Mouse (Mus musculus) stomach, embryonic 14.5 days (tissue): ENCODE results near the gene E330021D16Rik. TPM values are rescaled to one million over a fixed set of nuclear protein-coding genes. Genes with fewer than 3 reads are reported as not detected.
A peak's percentile ranks its signal among the peaks of the same experiment; 100 is the strongest.

Experiments
- ATAC-seq: fragments of 200-750 bp; cut with Nextera tagmentation; 2 replicates; pipeline ENCODE4 v1.8.0; 2017; ENCODE audit warnings: low read depth, moderate TSS enrichment; ENCODE audit not compliant: insufficient number of reproducible peaks, insufficient read depth, low FRiP score
- H3K27ac ChIP-seq: fragments of 300-500 bp; sonication (generic); 2 replicates; pipeline ENCODE4 v1.5.1; 2014; ENCODE audit warnings: mild to moderate bottlenecking, low read length, moderate library complexity, mixed read lengths
- H3K27me3 ChIP-seq: fragments of 300-500 bp; sonication (generic); 2 replicates; pipeline ENCODE4 v1.6.1; 2014; ENCODE audit warnings: low read length, control low read depth, mixed read lengths; ENCODE audit not compliant: control insufficient read depth, insufficient read depth
- H3K36me3 ChIP-seq: fragments of 300-500 bp; sonication (generic); 2 replicates; pipeline ENCODE4 v1.6.1; 2014; ENCODE audit warnings: mild to moderate bottlenecking, control low read depth, low read length, moderate library complexity, mixed read lengths; ENCODE audit not compliant: control insufficient read depth, insufficient read depth
- H3K4me1 ChIP-seq: fragments of 300-500 bp; sonication (generic); 2 replicates; pipeline ENCODE4 v1.6.1; 2014; ENCODE audit warnings: low read length, control low read depth, mixed read lengths; ENCODE audit not compliant: control insufficient read depth, insufficient read depth
- H3K4me2 ChIP-seq: fragments of 300-500 bp; sonication (generic); replicated peaks from 2 replicates; pipeline ENCODE4 v1.6.1; 2014; ENCODE audit warnings: low read depth, low read length, control low read depth
- H3K4me3 ChIP-seq: fragments of 300-500 bp; sonication (generic); 2 replicates; pipeline ENCODE4 v1.5.1; 2014; ENCODE audit warnings: low read depth, low read length, control low read depth
- H3K9ac ChIP-seq: fragments of 300-500 bp; sonication (generic); replicated peaks from 2 replicates; pipeline ENCODE4 v1.6.1; 2014; ENCODE audit warnings: low read depth, mild to moderate bottlenecking, control low read depth, low read length, moderate library complexity, mixed read lengths
- H3K9me3 ChIP-seq: fragments of 300-500 bp; sonication (generic); 2 replicates; pipeline ENCODE4 v1.6.1; 2016; ENCODE audit warnings: low read depth, low read length, control low read depth; ENCODE audit not compliant: control insufficient read depth
- WGBS: fragments of 180-500 bp; shearing (Covaris S2); extraction: QIAGEN DNeasy Blood & Tissue Kit; methylation state at CpG from one replicate; pipeline ENCODE4 v1.1.7; 2014; 5-methylcytosine and 5-hydroxymethylcytosine counted together
- polyA plus RNA-seq: library from polyadenylated mRNA; unstranded; fragments of >200 nt; fragmentation: Nextera tagmentation; extraction: Ambion mirVana; gene quantifications from 2 replicates; pipeline ENCODE4 v1.2.1, GENCODE M21; 2014

The E330021D16Rik gene
- polyA plus RNA-seq, 1 experiment from 2014 or later, result 0.36 TPM

DNA sequence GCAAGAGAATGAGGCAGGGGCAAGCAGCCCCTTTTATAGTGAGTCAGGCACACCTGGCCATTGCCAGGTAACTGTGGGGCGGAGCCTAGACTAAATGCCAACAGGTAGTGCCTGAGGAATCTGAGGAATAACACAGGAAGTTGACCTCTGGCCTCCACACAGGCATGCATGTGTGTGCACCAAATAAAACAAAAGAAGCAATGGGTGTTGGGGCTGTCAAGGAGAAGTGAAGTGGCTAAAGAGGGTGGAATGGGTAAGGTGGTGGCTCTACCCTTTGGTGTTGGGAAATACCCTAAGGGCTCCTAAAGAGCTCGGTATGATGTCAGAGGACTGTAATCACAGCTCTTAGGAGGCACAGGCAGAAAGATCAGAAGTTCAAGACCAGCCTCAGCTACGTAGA lies 32.2 kb downstream of the E330021D16Rik start:
- no peaks in the 10 kb centered on the region for H3K27me3 ChIP-seq
- H3K4me3 ChIP-seq, result no peak overlapping the region
- no peaks in the 10 kb centered on the region for H3K4me1 ChIP-seq
- H3K4me2 ChIP-seq, result no peak overlapping the region
- 83% methylated on average over 3 of the region's 3 CpGs for WGBS
- no peaks in the 10 kb centered on the region for H3K9me3 ChIP-seq
- H3K27ac ChIP-seq, result no peak overlapping the region
- no peaks in the 10 kb centered on the region for H3K36me3 ChIP-seq
- no peak for ATAC-seq
- H3K9ac ChIP-seq, result no peak overlapping the region

DNA sequence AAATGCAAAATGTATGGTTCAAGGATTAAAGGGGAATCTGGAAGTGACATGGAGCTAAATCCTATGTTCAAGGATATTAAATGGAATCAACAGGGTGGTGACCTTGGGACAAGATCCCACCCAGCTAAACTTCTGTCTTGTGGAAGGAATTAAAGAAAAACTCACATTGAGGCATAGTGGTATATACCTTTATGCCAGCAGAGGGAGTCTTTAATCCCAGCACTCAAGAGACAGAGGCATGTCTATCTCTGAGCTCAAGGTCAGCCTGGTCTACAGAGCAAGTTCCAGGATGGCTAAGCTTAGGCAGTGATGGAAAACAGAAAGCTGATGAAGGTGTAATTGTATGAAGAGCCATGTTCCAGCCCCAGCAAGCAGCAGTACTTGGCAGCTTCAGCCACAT lies 39.3 kb downstream of the E330021D16Rik start:
- no peak overlapping the region for H3K4me2 ChIP-seq
- no peak for ATAC-seq
- H3K27me3 ChIP-seq, result no peaks in the 10 kb centered on the region
- H3K9ac ChIP-seq, result no peak overlapping the region
- H3K4me1 ChIP-seq, result no peaks in the 10 kb centered on the region
- no peak overlapping the region for H3K27ac ChIP-seq
- no peak overlapping the region for H3K4me3 ChIP-seq
- no peaks in the 10 kb centered on the region for H3K36me3 ChIP-seq
- H3K9me3 ChIP-seq, result no peaks in the 10 kb centered on the region

DNA sequence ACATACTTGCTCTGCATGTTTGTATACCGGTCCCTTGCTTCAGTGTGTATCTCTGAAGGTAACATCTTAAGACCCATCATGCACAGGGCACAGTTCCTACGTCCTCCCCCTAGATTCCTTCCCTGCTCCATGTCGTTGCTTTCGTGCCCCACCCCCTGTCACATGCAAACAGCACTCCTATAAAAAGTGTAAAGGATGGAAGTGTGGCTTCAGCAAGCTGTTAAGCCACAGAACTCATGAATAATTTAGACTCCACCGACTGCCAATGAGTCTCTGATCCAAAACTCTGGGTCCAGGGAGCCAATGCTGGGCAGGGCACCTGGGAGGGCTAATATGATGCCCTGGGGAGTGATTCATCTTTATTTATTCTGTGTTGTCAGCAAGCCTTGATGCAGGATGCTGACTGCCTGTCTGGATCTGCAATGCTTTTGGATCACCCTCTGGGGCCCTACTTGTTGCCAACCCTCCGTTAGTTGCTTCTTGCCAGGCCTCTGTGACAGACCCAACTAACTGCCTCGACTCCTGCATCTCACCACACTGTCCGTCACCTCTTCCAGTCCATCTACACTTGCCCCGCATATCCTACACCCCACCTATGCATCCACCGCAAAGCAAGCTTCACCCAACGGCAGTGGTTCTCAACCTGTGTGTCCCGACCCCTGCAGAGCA lies 50.8 kb downstream of the E330021D16Rik start:
- H3K36me3 ChIP-seq, result no peaks in the 10 kb centered on the region
- H3K4me3 ChIP-seq, result no peak overlapping the region
- H3K4me2 ChIP-seq, result no peak overlapping the region
- H3K9me3 ChIP-seq, result no peaks in the 10 kb centered on the region
- H3K27ac ChIP-seq, result no peak overlapping the region
- H3K9ac ChIP-seq, result no peak overlapping the region
- H3K27me3 ChIP-seq, result no peaks in the 10 kb centered on the region
- ATAC-seq, result no peak
- no peaks in the 10 kb centered on the region for H3K4me1 ChIP-seq
- 74% methylated on average over 12 of the region's 12 CpGs for WGBS

DNA sequence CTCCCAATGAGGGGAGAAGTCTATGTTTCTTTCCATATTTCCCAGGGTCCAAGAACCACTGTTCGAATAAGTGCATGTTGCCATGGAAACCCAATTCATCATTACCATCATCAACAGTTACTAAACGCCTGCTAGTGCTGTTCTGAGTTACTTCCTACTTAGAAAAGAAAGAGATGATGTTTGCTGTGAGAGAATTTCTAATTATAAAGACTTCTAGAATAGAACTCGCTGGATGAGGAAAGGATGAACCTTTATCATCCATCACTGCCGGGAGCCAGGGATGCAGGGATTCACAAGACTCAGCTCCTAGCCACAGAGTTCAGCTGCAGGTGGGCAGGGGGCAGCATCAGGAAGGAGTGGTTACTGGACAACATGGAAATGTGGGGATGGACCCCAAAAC lies 51.4 kb downstream of the E330021D16Rik start:
- ATAC-seq, result no peak
- H3K9me3 ChIP-seq, result no peaks in the 10 kb centered on the region
- 69% methylated on average over 4 of the region's 4 CpGs for WGBS

DNA sequence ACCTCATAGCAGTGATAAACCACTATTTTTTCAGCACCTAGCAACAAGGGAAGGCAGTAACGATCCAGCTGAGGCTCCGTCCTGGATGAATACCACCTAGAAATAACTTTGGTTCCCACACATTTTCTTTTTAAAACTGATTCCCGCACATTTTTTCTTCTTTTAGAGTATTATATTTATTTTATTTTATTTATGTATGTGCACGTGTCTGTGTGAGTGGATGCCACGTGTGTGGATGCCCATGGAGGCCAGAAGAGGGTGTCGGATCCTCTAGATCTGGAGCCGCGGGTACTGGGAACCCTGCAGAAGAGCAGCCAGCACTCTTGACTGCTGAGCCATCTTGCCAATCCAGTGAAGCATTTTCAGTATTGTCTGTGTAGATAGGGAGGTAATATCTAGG lies 52.1 kb downstream of the E330021D16Rik start:
- no peaks in the 10 kb centered on the region for H3K36me3 ChIP-seq
- ATAC-seq, result no peak
- H3K4me3 ChIP-seq, result no peak overlapping the region
- H3K9me3 ChIP-seq, result no peaks in the 10 kb centered on the region
- H3K27me3 ChIP-seq, result no peaks in the 10 kb centered on the region
- no peak overlapping the region for H3K4me2 ChIP-seq
- H3K4me1 ChIP-seq, result no peaks in the 10 kb centered on the region
- WGBS, result 90% methylated on average over 8 of the region's 8 CpGs
- H3K27ac ChIP-seq, result no peak overlapping the region
- no peak overlapping the region for H3K9ac ChIP-seq

More for the DNA sequence above, 51.4 kb downstream of the E330021D16Rik start:
- Histone ChIP-seq H3K9ac (no peak overlapping the region), H3K27ac (no peak overlapping the region), H3K27me3 (no peaks in the 10 kb centered on the region), H3K4me1 (no peaks in the 10 kb centered on the region), H3K4me2 (no peak overlapping the region), H3K4me3 (no peak overlapping the region), H3K36me3 (no peaks in the 10 kb centered on the region)

DNA sequence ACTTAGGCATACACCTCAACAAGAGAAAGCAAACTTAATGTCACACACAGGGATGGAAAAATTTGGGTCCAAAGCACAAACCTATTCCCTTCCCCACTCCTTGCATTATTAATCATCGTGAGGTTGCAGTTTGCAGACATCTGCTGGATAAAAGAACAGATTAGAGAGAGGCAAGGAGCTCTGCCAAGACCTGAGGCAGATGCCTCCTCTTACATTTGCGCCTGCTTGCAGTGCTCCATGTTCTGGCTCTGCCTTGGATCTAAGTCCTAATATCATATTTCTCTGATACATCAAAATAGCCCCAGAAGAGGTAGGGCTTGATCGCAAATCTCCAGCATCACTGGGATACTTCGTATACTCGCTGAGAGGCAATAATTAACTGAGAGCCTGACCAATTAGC lies 56.9 kb downstream of the E330021D16Rik start:
- H3K9me3 ChIP-seq, result no peaks in the 10 kb centered on the region
- H3K9ac ChIP-seq, result no peak overlapping the region; the same call in 1 of the 2 replicates
- 62% methylated on average over 5 of the region's 5 CpGs for WGBS
- H3K27ac ChIP-seq, result no peak overlapping the region
- H3K36me3 ChIP-seq, result no peaks in the 10 kb centered on the region
- no peak overlapping the region for H3K4me2 ChIP-seq
- H3K4me3 ChIP-seq, result no peak overlapping the region
- H3K4me1 ChIP-seq, result no peaks in the 10 kb centered on the region
- no peaks in the 10 kb centered on the region for H3K27me3 ChIP-seq
- ATAC-seq, result no peak

DNA sequence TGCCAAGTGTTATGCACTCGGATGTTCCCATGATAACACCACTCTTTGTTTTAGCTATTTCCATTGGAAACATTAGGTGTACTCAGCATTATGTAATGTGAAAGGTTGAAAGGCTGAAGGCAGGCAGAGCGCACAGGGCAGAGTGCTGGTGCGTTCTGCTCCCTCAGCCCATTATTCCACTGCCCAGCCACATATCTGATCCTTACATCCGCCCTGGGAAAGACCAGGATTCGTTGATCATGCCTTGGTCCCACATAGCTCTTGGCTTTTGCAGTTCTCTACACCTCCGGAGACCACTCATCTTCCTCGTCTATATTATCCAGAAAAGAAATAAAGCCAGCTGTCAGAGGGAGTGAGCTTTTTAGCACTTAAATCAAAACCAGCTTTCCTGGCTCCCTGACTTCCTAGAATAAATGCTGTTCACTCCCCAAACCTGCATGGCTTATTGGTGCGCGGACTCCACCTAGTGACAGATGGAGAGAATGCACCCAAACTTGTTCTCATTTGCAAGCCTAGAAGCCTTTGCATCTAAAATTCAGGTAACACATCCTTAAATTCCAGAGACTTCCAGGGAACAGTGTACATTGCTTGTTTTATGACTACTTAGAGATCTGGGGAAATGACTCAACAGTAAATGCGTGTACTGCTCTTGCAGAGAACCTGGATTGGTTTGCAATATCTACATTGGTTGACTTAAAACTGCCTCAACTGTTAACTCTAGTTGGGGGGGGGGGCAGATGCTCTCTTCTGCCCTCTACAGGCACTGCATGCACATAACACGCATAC lies 61.8 kb downstream of the E330021D16Rik start:
- Histone ChIP-seq H3K27ac (no peak overlapping the region), H3K4me3 (no peak overlapping the region), H3K4me1 (no peaks in the 10 kb centered on the region), H3K36me3 (no peaks in the 10 kb centered on the region), H3K9me3 (no peaks in the 10 kb centered on the region), H3K4me2 (no peak overlapping the region), H3K9ac (no peak overlapping the region), H3K27me3 (no peaks in the 10 kb centered on the region)
- 38% methylated on average over 11 of the region's 11 CpGs for WGBS
- ATAC-seq, result peak; percentile 15; the same call in 1 of the 2 replicates
